Mouse (Mus musculus): ENCODE measurements around the gene Crybb1.

GRCm38 (mm10) chr5:112225591-112225990 is 30.0 kb upstream of the Crybb1 start:
- TF ChIP-seq CTCF (IDR thresholded peaks at IDR 0.05; ENCODE audit: control insufficient read depth, insufficient read depth, insufficient replicate concordance, low read depth, low read length), result no peak
- no peak for TF ChIP-seq POLR2A (IDR thresholded peaks at IDR 0.05; ENCODE audit: control insufficient read depth, low read depth, low read length)

Measured in testis, adult 2 months (tissue).